Mouse (Mus musculus) liver, embryonic 14 days (tissue): Measurements from ENCODE around the gene Nucks1. TPM values are rescaled to one million over a fixed set of nuclear protein-coding genes. Genes with fewer than 3 reads are reported as not detected.

Experiments used
- polyA plus RNA-seq: library from polyadenylated mRNA; depleted of rRNA; stranded (reverse); fragments of >200 nt; gene quantifications from 2 replicates; pipeline ENCODE4 v1.2.3, GENCODE M21; 2012; rRNA removed

Gene Nucks1
- polyA plus RNA-seq, result 25.4 and 31.6 TPM in 2 replicates

DNA sequence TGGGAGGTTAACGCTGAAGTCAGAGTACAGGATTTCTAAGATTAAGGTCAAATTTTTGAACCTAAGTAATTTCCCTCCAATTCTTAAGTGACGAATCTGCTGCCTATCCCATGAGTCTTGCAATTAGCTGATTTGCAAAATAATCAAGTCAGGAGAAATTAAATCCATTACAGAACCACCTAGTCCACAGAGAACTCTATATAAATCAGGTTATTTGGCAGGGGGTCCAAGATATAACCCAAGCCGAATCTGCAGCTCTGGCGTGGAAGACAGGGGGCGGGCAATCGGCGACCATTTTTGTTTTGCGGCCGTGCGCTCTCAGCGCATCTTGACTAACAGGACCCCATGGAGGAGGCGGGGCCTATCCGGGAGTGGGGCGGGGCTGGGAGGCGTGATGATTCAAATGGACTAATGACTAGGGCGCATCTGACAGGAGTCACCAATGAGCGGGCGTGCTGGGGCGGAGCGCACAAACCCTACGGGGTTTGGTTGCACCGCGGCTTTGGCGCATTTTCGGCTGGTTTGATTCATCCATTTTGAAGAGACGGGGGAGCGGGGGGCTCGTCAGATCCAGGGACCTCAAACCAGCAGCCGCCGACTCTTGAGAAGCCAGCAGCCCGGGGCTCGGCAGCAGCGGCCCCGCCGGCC is at the start of gene Nucks1:
TSS of gene Nucks1 (plus strand) at position 534 of the 648 bp plus-strand sequence.

GRCm38 (mm10) chr1:131867093-131867945 is 43.0 kb upstream of the Nucks1 start, which contains the start of gene Rab29:
Rab29 (plus strand) TSS chr1:131867224.

DNA sequence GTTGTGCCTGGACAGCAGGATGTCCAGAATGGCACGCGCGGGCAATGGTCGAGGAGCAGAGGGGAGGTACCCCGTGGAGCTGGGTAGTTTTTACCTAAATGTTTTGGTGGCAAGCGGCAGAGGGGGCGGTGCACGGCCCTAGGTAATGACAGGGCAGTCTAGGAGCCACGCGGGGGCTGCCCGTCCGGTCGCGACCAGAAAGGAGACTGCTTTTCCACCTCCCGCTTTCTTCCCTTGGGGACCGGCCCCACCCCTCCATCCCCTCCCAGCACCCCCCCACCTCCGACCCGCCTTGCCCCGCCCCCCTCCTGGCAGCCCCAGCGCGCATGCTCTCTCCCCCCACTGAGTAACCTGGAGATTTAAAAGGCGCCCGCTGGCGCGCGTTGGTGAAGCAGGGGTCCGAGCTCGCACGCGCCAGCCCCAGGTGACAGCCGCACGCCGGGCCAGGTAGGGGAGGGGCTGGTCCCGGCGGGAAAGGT is 52.3 kb downstream of the Nucks1 start, which contains the start of gene Slc45a3:
TSS of gene Slc45a3 (plus strand) at position 362 of the 479 bp plus-strand sequence.

Other genes starting within 250 kb of the Nucks1 start
- 0.55 and 0.57 TPM in 2 replicates for gene Rab7b, start 221.8 kb upstream of the Nucks1 start, polyA plus RNA-seq
- gene Slc26a9, start 166.5 kb upstream of the Nucks1 start, polyA plus RNA-seq, result not detected in 2 replicates
- 1.7 and 2.0 TPM in 2 replicates for gene Pm20d1, start 113.2 kb upstream of the Nucks1 start, polyA plus RNA-seq
- 1.1 and 1.2 TPM in 2 replicates for gene Slc41a1, start 83.0 kb upstream of the Nucks1 start, polyA plus RNA-seq
- 6.9 and 7.8 TPM in 2 replicates for gene Rab29, start 43.3 kb upstream of the Nucks1 start, polyA plus RNA-seq
- gene Slc45a3, start 52.4 kb downstream of the Nucks1 start, polyA plus RNA-seq, result 1.8 and 2.1 TPM in 2 replicates
- 8.5 and 12.0 TPM in 2 replicates for gene Elk4, start 97.1 kb downstream of the Nucks1 start, polyA plus RNA-seq
- gene Mfsd4a, start 157.5 kb downstream of the Nucks1 start, polyA plus RNA-seq, result 0.01 and 0.02 TPM in 2 replicates
- 1.3 and 1.6 TPM in 2 replicates for gene Cdk18, start 229.2 kb downstream of the Nucks1 start, polyA plus RNA-seq